Mouse (Mus musculus): ENCODE measurements around the gene Mdp1.
A peak's percentile ranks its signal among the peaks of the same experiment; 100 is the strongest.

Mdp1 gene

GRCm38 (mm10) chr14:55659960-55660573 is at the start of gene Mdp1:
Gene Mdp1, minus strand, starts transcription at chr14:55660508.
- peak; percentile 87 for DNase-seq

- DNase-seq: no peak
Measured at GRCm38 (mm10) chr14:55709509-55709908, 49.2 kb upstream of the Mdp1 start.

- no peak for DNase-seq
Measured at GRCm38 (mm10) chr14:55707397-55707796, 47.1 kb upstream of the Mdp1 start.

GRCm38 (mm10) chr14:55706051-55706600 is 45.8 kb upstream of the Mdp1 start:
- no peak for DNase-seq

- DNase-seq: no peak
Measured at GRCm38 (mm10) chr14:55702761-55703160, 42.5 kb upstream of the Mdp1 start.

GRCm38 (mm10) chr14:55701131-55701530 is 40.8 kb upstream of the Mdp1 start:
- no peak for DNase-seq

GRCm38 (mm10) chr14:55697226-55697625 is 36.9 kb upstream of the Mdp1 start:
- no peak for DNase-seq

GRCm38 (mm10) chr14:55689433-55689832 is 29.1 kb upstream of the Mdp1 start:
- no peak for DNase-seq

GRCm38 (mm10) chr14:55682118-55682493 is 21.8 kb upstream of the Mdp1 start:
- no peak for DNase-seq

- DNase-seq: peak; percentile 96
Measured at GRCm38 (mm10) chr14:55681160-55682117, 21.1 kb upstream of the Mdp1 start, which contains the start of gene Tinf2. Gene Tinf2, minus strand, starts transcription at chr14:55681820.

GRCm38 (mm10) chr14:55677615-55678014 is 17.3 kb upstream of the Mdp1 start:
- DNase-seq: no peak

GRCm38 (mm10) chr14:55672741-55673060 is 12.4 kb upstream of the Mdp1 start:
- DNase-seq: no peak

- DNase-seq: peak; percentile 91
Measured at GRCm38 (mm10) chr14:55671833-55672740, 11.8 kb upstream of the Mdp1 start, which contains the start of the genes Gmpr2 and Nedd8. Gene Gmpr2, plus strand, starts transcription at chr14:55671941. Gene Nedd8, minus strand, starts transcription at chr14:55672124.

- no peak for DNase-seq
Measured at GRCm38 (mm10) chr14:55671486-55671832, 11.2 kb upstream of the Mdp1 start.

GRCm38 (mm10) chr14:55660636-55661035 is 328 bp upstream of the Mdp1 start:
- no peak for DNase-seq

- DNase-seq: no peak
Measured at GRCm38 (mm10) chr14:55658011-55658410, 2.3 kb downstream of the Mdp1 start.

GRCm38 (mm10) chr14:55656935-55657334 is 3.4 kb downstream of the Mdp1 start:
- DNase-seq: no peak

GRCm38 (mm10) chr14:55651528-55651927 is 8.8 kb downstream of the Mdp1 start:
- DNase-seq: no peak

GRCm38 (mm10) chr14:55649884-55650283 is 10.4 kb downstream of the Mdp1 start, which contains the start of gene Tssk4:
Gene Tssk4, plus strand, starts transcription at chr14:55650184.
- DNase-seq: no peak

GRCm38 (mm10) chr14:55644261-55644888 is 15.9 kb downstream of the Mdp1 start:
- DNase-seq: peak; percentile 34

- DNase-seq: peak; percentile 90
Measured at GRCm38 (mm10) chr14:55643060-55643907, 17.0 kb downstream of the Mdp1 start, which contains the start of gene Tm9sf1. Gene Tm9sf1, minus strand, starts transcription at chr14:55643806.
